Mouse (Mus musculus): ENCODE measurements around the gene Sgcd. TPM values are rescaled to one million over a fixed set of nuclear protein-coding genes. Genes with fewer than 3 reads are reported as not detected.

Sgcd gene
- total and polyA plus RNA-seq, 2 experiments from 2014 or later, result 4.6 to 51.3 TPM

DNA sequence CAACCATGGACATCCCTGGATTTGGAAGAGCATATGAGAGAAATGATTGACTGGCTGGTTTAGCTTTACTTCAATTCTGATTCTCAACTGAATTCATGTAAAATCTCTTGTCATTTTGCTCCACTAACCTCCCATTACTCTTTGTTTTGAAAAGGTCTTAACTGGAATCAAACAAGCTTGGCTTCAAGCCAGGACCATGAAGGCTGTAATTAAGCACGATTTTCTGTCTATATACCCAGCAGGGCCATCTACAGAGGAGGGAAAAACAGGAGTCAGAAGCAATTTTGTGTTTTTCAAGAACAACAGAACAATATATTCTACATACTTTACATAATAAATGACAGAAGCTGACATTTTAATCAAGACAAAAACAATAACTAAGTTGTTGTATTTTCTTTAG, 915.2 kb downstream of the Sgcd start:
- WGBS, result 39% methylated on average over 1 of the region's 1 CpGs
- ATAC-seq (ENCODE audit: low FRiP score) (no peak), DNase-seq (ENCODE audit: low spot score) (peak; percentile 24)

DNA sequence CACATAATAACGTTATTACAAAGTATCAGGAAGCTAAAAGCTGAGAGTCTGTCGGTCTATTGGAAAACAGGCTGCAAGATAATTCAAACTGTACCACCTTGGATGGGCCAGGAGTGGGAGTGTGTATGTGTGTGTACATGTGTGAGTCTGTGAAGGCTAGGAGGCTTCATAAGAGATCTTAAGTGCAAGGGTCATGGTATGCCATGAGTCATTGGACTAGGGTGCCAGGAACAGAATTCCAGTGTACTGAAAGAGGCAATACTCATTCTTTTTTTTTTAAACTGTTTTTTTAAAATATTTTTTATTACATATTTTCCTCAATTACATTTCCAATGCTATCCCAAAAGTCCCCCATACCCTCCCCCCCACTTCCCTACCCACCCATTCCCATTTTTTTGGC, 917.6 kb downstream of the Sgcd start:
- ATAC-seq (ENCODE audit: low FRiP score) (no peak), DNase-seq (ENCODE audit: low spot score) (no peak)
- H3K9ac ChIP-seq (replicated peaks; ENCODE audit: low read length, poor library complexity, severe bottlenecking), result no peak overlapping the region
- H3K27ac ChIP-seq (ENCODE audit: low read depth, low read length), result no peak overlapping the region
- no peaks in the 10 kb centered on the region for H3K27me3 ChIP-seq (ENCODE audit: insufficient read depth, low read length)
- no peak overlapping the region for H3K4me3 ChIP-seq (ENCODE audit: low read depth, low read length)
- no peaks in the 10 kb centered on the region for H3K36me3 ChIP-seq (ENCODE audit: insufficient read depth, low read length)
- 91% methylated on average over 2 of the region's 2 CpGs for WGBS
- TF ChIP-seq CTCF (IDR thresholded peaks at IDR 0.05), result no peak
- no peaks in the 10 kb centered on the region for H3K9me3 ChIP-seq (ENCODE audit: low read length)
- no peaks in the 10 kb centered on the region for H3K4me1 ChIP-seq (ENCODE audit: insufficient read depth, low read length)
- H3K4me2 ChIP-seq (ENCODE audit: low read depth, low read length, poor library complexity, severe bottlenecking), result no peak overlapping the region

More for the DNA sequence above, 915.2 kb downstream of the Sgcd start:
- Histone ChIP-seq H3K27me3 (ENCODE audit: insufficient read depth, low read length) (no peaks in the 10 kb centered on the region), H3K36me3 (ENCODE audit: insufficient read depth, low read length) (no peaks in the 10 kb centered on the region), H3K4me3 (ENCODE audit: low read depth, low read length) (no peak overlapping the region), H3K4me2 (ENCODE audit: low read depth, low read length, poor library complexity, severe bottlenecking) (no peak overlapping the region), H3K27ac (ENCODE audit: low read depth, low read length) (no peak overlapping the region), H3K4me1 (ENCODE audit: insufficient read depth, low read length) (no peaks in the 10 kb centered on the region), H3K9ac (replicated peaks; ENCODE audit: low read length, poor library complexity, severe bottlenecking) (no peak overlapping the region), H3K9me3 (ENCODE audit: low read length) (no peaks in the 10 kb centered on the region)
- TF ChIP-seq CTCF (IDR thresholded peaks at IDR 0.05), result no peak

DNA sequence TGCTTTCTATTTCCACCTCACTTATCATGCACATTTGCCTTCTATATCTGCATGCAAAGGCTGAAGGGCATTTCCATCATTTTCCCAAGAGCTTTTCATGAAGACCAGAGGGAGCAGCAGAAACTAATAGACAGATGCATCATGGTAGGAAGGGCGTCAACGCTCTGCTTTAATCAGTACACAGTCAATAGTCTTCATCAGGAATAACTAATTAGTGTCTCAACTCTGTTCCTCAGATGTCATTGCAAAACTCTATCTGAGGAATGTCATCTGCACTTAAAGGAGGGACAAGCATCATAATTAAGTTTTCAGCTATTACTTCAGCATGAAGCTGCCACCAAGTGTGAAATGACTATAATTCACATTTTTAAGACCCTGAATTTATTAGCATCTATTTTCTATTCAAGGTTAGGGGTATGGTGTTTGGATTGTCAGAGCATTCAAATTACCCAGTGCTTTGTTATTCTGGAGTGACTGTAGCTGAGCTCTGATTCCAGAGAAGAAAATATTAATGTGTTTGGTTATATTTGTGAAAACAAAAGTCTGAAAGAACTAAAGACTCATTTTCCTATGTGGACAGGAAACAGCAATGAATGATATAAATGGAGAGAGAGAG, 918.9 kb downstream of the Sgcd start:
- no peak overlapping the region for H3K27ac ChIP-seq (ENCODE audit: low read depth, low read length)
- H3K27me3 ChIP-seq (ENCODE audit: insufficient read depth, low read length), result no peaks in the 10 kb centered on the region
- no peaks in the 10 kb centered on the region for H3K36me3 ChIP-seq (ENCODE audit: insufficient read depth, low read length)
- H3K4me3 ChIP-seq (ENCODE audit: low read depth, low read length), result no peak overlapping the region
- H3K9ac ChIP-seq (replicated peaks; ENCODE audit: low read length, poor library complexity, severe bottlenecking), result no peak overlapping the region
- no peak overlapping the region for H3K4me2 ChIP-seq (ENCODE audit: low read depth, low read length, poor library complexity, severe bottlenecking)
- TF ChIP-seq CTCF (IDR thresholded peaks at IDR 0.05), result no peak
- no peak for DNase-seq (ENCODE audit: low spot score)
- ATAC-seq (ENCODE audit: low FRiP score), result no peak
- H3K9me3 ChIP-seq (ENCODE audit: low read length), result no peaks in the 10 kb centered on the region
- no peaks in the 10 kb centered on the region for H3K4me1 ChIP-seq (ENCODE audit: insufficient read depth, low read length)
- WGBS, result 80% methylated on average over 2 of the region's 2 CpGs

DNA sequence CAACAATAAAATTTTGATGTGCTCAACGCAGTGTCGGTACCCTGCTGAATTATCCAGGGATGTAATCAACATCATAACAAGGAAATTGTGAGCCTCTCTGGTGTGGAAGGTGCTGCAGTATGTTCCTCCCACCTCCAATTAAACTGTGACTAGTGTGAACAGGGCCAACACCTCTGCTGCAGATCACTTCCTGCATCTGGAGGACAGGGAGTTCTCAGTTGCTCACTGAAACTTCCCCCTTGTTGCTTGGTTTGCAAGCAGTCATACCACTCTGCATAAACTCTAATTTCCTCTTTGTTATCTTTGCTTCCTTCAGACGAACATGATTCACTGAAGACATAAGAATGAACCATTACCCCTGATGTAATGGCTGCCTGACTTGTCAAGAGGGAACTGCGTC, 925.1 kb downstream of the Sgcd start:
- WGBS, result 71% methylated on average over 4 of the region's 4 CpGs
- Histone ChIP-seq H3K4me2 (ENCODE audit: low read depth, low read length, poor library complexity, severe bottlenecking) (no peak overlapping the region), H3K9ac (replicated peaks; ENCODE audit: low read length, poor library complexity, severe bottlenecking) (no peak overlapping the region), H3K36me3 (ENCODE audit: insufficient read depth, low read length) (no peaks in the 10 kb centered on the region), H3K9me3 (ENCODE audit: low read length) (no peaks in the 10 kb centered on the region), H3K27ac (ENCODE audit: low read depth, low read length) (no peak overlapping the region), H3K4me3 (ENCODE audit: low read depth, low read length) (no peak overlapping the region), H3K4me1 (ENCODE audit: insufficient read depth, low read length) (no peaks in the 10 kb centered on the region), H3K27me3 (ENCODE audit: insufficient read depth, low read length) (no peaks in the 10 kb centered on the region)
- no peak for DNase-seq (ENCODE audit: low spot score)
- ATAC-seq (ENCODE audit: low FRiP score), result no peak
- TF ChIP-seq CTCF (IDR thresholded peaks at IDR 0.05), result no peak

DNA sequence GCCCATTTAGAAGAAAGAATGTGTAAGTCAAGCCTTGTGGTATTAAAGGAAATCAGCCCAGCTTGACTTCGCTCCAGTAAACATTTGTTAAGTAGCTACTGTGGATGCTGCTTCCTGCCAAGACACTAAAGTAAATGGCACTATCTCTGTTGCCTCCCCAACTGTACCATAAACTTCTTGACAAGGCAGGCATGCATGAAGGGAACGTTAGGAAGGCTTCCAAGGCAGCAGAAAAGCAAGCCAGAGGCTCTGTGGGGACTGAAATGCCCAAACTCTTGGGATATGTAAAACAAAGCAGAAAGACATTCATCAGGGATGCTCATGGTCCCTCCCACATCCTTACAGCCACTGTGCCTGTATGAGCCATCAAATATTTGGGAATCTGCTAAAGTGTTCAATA, 938.4 kb downstream of the Sgcd start:
- Histone ChIP-seq H3K9ac (replicated peaks; ENCODE audit: low read length, poor library complexity, severe bottlenecking) (no peak overlapping the region), H3K27ac (ENCODE audit: low read depth, low read length) (no peak overlapping the region), H3K4me1 (ENCODE audit: insufficient read depth, low read length) (no peaks in the 10 kb centered on the region), H3K4me3 (ENCODE audit: low read depth, low read length) (no peak overlapping the region), H3K36me3 (ENCODE audit: insufficient read depth, low read length) (no peaks in the 10 kb centered on the region), H3K4me2 (ENCODE audit: low read depth, low read length, poor library complexity, severe bottlenecking) (no peak overlapping the region), H3K9me3 (ENCODE audit: low read length) (no peaks in the 10 kb centered on the region), H3K27me3 (ENCODE audit: insufficient read depth, low read length) (no peaks in the 10 kb centered on the region)
- no peak for TF ChIP-seq CTCF (IDR thresholded peaks at IDR 0.05)
- ATAC-seq (ENCODE audit: low FRiP score) (no peak), DNase-seq (ENCODE audit: low spot score) (peak; percentile 11)
- WGBS, result 66% methylated on average over 2 of the region's 2 CpGs

DNA sequence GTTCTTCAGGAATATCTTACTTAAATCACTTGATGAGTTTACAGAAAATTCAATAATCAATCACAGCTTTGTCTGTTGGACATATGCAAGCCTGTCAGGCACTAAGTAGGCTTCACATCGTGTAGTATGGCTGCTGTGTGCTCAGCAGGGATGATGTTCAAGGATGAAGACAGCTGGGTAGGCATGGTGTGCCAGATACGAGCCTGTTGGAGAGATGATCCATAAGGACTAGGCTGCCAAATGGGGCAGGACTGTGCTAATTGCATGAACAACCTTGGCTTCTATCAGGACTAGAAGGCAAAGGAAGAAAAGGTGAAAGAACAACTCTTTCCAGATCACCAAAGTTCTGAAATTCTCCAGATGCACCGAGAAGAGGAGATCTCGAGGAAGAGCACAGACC, 939.0 kb downstream of the Sgcd start:
- no peak for TF ChIP-seq CTCF (IDR thresholded peaks at IDR 0.05)
- Histone ChIP-seq H3K27me3 (ENCODE audit: insufficient read depth, low read length) (no peaks in the 10 kb centered on the region), H3K4me3 (ENCODE audit: low read depth, low read length) (no peak overlapping the region), H3K9ac (replicated peaks; ENCODE audit: low read length, poor library complexity, severe bottlenecking) (no peak overlapping the region), H3K4me1 (ENCODE audit: insufficient read depth, low read length) (no peaks in the 10 kb centered on the region), H3K27ac (ENCODE audit: low read depth, low read length) (no peak overlapping the region), H3K9me3 (ENCODE audit: low read length) (no peaks in the 10 kb centered on the region), H3K4me2 (ENCODE audit: low read depth, low read length, poor library complexity, severe bottlenecking) (no peak overlapping the region), H3K36me3 (ENCODE audit: insufficient read depth, low read length) (no peaks in the 10 kb centered on the region)
- 86% methylated on average over 4 of the region's 4 CpGs for WGBS
- DNase-seq (ENCODE audit: low spot score), result no peak
- ATAC-seq (ENCODE audit: low FRiP score), result no peak
